ENCODE assay signal across 9 mouse cellular contexts in the genomic region with DNA sequence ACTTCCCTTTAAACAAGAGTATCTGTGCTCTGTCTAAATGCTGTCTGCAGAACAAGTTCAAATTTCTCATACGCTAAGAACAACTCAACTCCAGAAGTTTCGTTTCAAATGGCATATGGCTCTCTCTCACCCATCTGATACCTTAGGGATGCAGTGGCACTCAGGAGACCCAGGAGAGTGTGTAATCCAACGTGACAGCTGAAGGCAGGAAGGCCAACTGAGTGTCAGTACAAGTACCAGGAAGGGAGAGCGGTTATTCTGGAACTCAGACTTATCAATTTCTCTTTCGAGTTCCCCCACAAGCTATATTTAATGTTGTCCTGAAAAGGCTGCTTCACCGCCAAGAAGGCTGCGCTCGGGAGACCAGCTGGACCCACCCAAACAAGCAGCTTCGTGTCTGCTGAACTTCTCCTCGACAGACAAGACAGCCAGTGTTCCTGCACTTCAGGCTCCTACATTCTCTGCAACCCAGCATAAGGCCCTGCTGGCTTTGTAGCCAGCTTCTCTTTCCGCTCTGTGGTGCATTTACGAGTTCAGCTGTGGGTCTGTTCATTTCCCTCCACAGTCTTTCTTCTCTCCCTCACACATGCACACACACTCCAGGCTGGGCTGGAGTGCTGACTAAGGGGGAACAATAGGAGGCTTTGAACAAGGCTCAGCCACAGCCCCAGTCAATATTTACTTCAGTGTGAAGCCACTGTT. TPM values are rescaled to one million over a fixed set of nuclear protein-coding genes. Genes with fewer than 3 reads are reported as not detected.
A peak's percentile ranks its signal among the peaks of the same experiment; 100 is the strongest.
DNase-seq lines count a peak whose midpoint lies in the region; ATAC-seq and TF ChIP-seq lines count a peak whose summit lies in the region.
"Had no signal": no experiment of that assay in that cellular context is flagged by ENCODE, and none has a peak within 500 bp of the region (broad histone marks: within the 10 kb centered on the region; RNA-seq: fewer than 3 reads in every experiment).

No protein-coding gene starts in this region.

- no peaks in the 10 kb centered on the region for H3K9me3 ChIP-seq in lung, embryonic 14.5 days (ENCODE audit: low read depth, low read length)
- H3K9me3 ChIP-seq in heart, embryonic 13.5 days: no peaks in the 10 kb centered on the region

- H3K4me3 ChIP-seq in lung, embryonic 14.5 days (ENCODE audit: low read depth, low read length): no peak overlapping the region
- H3K4me3 ChIP-seq in heart, embryonic 13.5 days: peak overlapping the region; percentile 33
- H3K4me3 ChIP-seq: megakaryocyte, embryonic 14.5 days had no signal

- DNase-seq in lung, embryonic 14.5 days: peak; percentile 53
- no peak for DNase-seq in lung, postnatal 10 days
- peak; percentile 71 for DNase-seq in embryo, embryonic 11 days
- peak; percentile 46 to 51 for DNase-seq in left cerebral cortex, postnatal 14 days (ENCODE audit: low spot score in 2 of 2)
- peak; percentile 58 for DNase-seq in retina, embryonic 14.5 days (ENCODE audit: low spot score)
- DNase-seq in gastrocnemius, postnatal 36 days: no peak
- DNase-seq in lung, postnatal 4 days: no peak

- intact Hi-C loops in left cerebral cortex, postnatal 14 days (cut with DNase I): no loop called here
- intact Hi-C loops in gastrocnemius, postnatal 36 days (cut with DNase I): no loop called here

- WGBS in lung, embryonic 14.5 days: 14% methylated on average over 12 of the region's 12 CpGs
- WGBS in heart, embryonic 13.5 days: 21% methylated on average over 12 of the region's 12 CpGs

- H3K4me1 ChIP-seq in lung, embryonic 14.5 days (ENCODE audit: insufficient read depth): peaks cover 14% of the 10 kb centered on the region
- peaks cover 38% of the 10 kb centered on the region for H3K4me1 ChIP-seq in heart, embryonic 13.5 days
- H3K4me1 ChIP-seq: megakaryocyte, embryonic 14.5 days had no signal

- peak overlapping the region; percentile 75 for H3K27ac ChIP-seq in lung, embryonic 14.5 days (ENCODE audit: low read depth)
- H3K27ac ChIP-seq in heart, embryonic 13.5 days (replicated peaks): peak overlapping the region; percentile 75

- peak; percentile 77 for ATAC-seq in lung, embryonic 14.5 days (ENCODE audit: insufficient read depth)
- no peak for ATAC-seq in heart, embryonic 13.5 days (ENCODE audit: extremely low read depth, insufficient number of reproducible peaks, low FRiP score, low TSS enrichment)

- peak overlapping the region; percentile 20; the same call in 1 of the 2 replicates for H3K9ac ChIP-seq in lung, embryonic 14.5 days
- H3K9ac ChIP-seq in heart, embryonic 13.5 days: peak overlapping the region; percentile 72

- no peaks in the 10 kb centered on the region for H3K27me3 ChIP-seq in lung, embryonic 14.5 days (ENCODE audit: insufficient read depth, low read length)
- H3K27me3 ChIP-seq in heart, embryonic 13.5 days (replicated peaks): no peaks in the 10 kb centered on the region
- H3K27me3 ChIP-seq: megakaryocyte, embryonic 14.5 days had no signal

- peak overlapping the region; percentile 50 for H3K4me2 ChIP-seq in lung, embryonic 14.5 days
- H3K4me2 ChIP-seq in heart, embryonic 13.5 days: peak overlapping the region; percentile 58

- TF ChIP-seq CTCF in lung, embryonic 14.5 days (IDR thresholded peaks at IDR 0.05; ENCODE audit: low read depth): no peak

- H3K36me3 ChIP-seq in lung, embryonic 14.5 days (ENCODE audit: insufficient read depth): no peaks in the 10 kb centered on the region
- no peaks in the 10 kb centered on the region; the same call in 1 of the 2 replicates for H3K36me3 ChIP-seq in heart, embryonic 13.5 days

RNA-seq across cellular contexts. Expression of a gene that starts 18.7 kb away (rescaled TPM):
- 14.8 and 15.5 TPM in 2 replicates for polyA plus RNA-seq in lung, embryonic 14.5 days (2014; fragmentation: Nextera tagmentation; extraction: Ambion mirVana)
- polyA plus RNA-seq in heart, embryonic 13.5 days (2015; fragmentation: Nextera tagmentation; extraction: Ambion mirVana): 22.0 and 24.3 TPM in 2 replicates
- 10 to 100 TPM; 45.0 to 50.8 TPM for total RNA-seq in left cerebral cortex, postnatal 14 days (2021)
- total RNA-seq in gastrocnemius, postnatal 36 days (2021): under 1 TPM; 0.32 to 0.59 TPM

Comparison
In these comparisons a context has a peak if more than half of its experiments do, and no peak if none do; other contexts are left out.
1. DNase-seq: peak in lung, embryonic 14.5 days (single experiment), embryo, embryonic 11 days (single experiment), left cerebral cortex, postnatal 14 days (2 of 2) and retina, embryonic 14.5 days (single experiment); none in lung, postnatal 10 days (single experiment), gastrocnemius, postnatal 36 days (0 of 2) and lung, postnatal 4 days (0 of 2).
2. RNA of a gene that starts 18.7 kb away (total RNA-seq): 45.0 to 50.8 TPM in left cerebral cortex, postnatal 14 days; 0.32 to 0.59 TPM in gastrocnemius, postnatal 36 days; every median in the first group is over 10 times any median in the second.